Mouse (Mus musculus) intestine, embryonic 14.5 days (tissue): ENCODE data around the gene Zp3. TPM values are rescaled to one million over a fixed set of nuclear protein-coding genes. Genes with fewer than 3 reads are reported as not detected.
A peak's percentile ranks its signal among the peaks of the same experiment; 100 is the strongest.

ENCODE experiments used
- ATAC-seq: fragments of 200-750 bp; cut with Nextera tagmentation; replicated peaks from 2 replicates; pipeline ENCODE4 v1.8.0; 2017; ENCODE audit warnings: low read depth, moderate number of reproducible peaks, moderate TSS enrichment, moderate library complexity; ENCODE audit not compliant: low FRiP score, low TSS enrichment
- DNase-seq: peaks from one replicate; pipeline ENCODE4 v3.0.0-alpha.2; 2018; ENCODE audit warnings: low spot score
- H3K27ac ChIP-seq: fragments of 300-500 bp; sonication (generic); 2 replicates; pipeline ENCODE4 v1.5.1; 2014; ENCODE audit warnings: low read depth, mild to moderate bottlenecking, control low read depth
- H3K27me3 ChIP-seq: fragments of 300-500 bp; sonication (generic); replicated peaks from 2 replicates; pipeline ENCODE4 v1.6.1; 2014; ENCODE audit warnings: low read length, control low read depth; ENCODE audit not compliant: control insufficient read depth, insufficient read depth
- H3K36me3 ChIP-seq: fragments of 300-500 bp; sonication (generic); 2 replicates; pipeline ENCODE4 v1.6.1; 2014; ENCODE audit warnings: low read length, control low read depth; ENCODE audit not compliant: control insufficient read depth, insufficient read depth
- H3K4me1 ChIP-seq: fragments of 300-500 bp; sonication (generic); replicated peaks from 2 replicates; pipeline ENCODE4 v1.6.1; 2014; ENCODE audit warnings: low read length, control low read depth, mixed read lengths; ENCODE audit not compliant: control insufficient read depth, insufficient read depth
- H3K4me2 ChIP-seq: fragments of 300-500 bp; sonication (generic); 2 replicates; pipeline ENCODE4 v1.6.1; 2014; ENCODE audit warnings: low read length
- H3K4me3 ChIP-seq: fragments of 300-500 bp; sonication (generic); 2 replicates; pipeline ENCODE4 v1.5.1; 2014; ENCODE audit warnings: low read depth, low read length, control low read depth, mixed read lengths
- H3K9ac ChIP-seq: fragments of 300-500 bp; sonication (generic); 2 replicates; pipeline ENCODE4 v1.6.1; 2014; ENCODE audit warnings: mild to moderate bottlenecking, low read length
- H3K9me3 ChIP-seq: fragments of 300-500 bp; sonication (generic); 2 replicates; pipeline ENCODE4 v1.6.1; 2016; ENCODE audit warnings: low read length, control low read depth; ENCODE audit not compliant: control insufficient read depth
- WGBS: fragments of 180-500 bp; shearing (Covaris S2); extraction: QIAGEN DNeasy Blood & Tissue Kit; methylation state at CpG from one replicate; pipeline ENCODE4 v1.1.7; 2014; 5-methylcytosine and 5-hydroxymethylcytosine counted together
- polyA plus RNA-seq: library from polyadenylated mRNA; unstranded; fragments of >200 nt; fragmentation: Nextera tagmentation; extraction: Ambion mirVana; gene quantifications from 2 replicates; pipeline ENCODE4 v1.2.1, GENCODE M21; 2014

Zp3 gene
- polyA plus RNA-seq: not detected in 2 replicates

DNA sequence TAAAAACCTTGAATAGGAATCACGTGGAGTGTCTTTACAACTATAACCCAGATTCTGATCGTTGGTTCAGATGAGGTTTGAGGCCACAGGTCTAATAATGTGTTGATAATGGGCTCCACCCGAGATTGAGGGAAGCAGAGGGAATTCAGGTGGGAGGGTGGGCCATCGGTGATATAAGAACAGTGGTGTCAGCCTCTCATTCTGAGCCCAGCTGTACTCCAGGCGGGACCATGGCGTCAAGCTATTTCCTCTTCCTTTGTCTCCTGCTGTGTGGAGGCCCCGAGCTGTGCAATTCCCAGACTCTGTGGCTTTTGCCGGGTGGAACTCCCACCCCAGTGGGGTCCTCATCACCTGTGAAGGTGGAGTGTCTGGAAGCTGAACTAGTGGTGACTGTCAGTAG is at the start of gene Zp3:
TSS of gene Zp3 (plus strand) at position 196 of the 400 bp plus-strand sequence.
- Histone ChIP-seq H3K27me3 (no peaks in the 10 kb centered on the region), H3K36me3 (no peaks in the 10 kb centered on the region), H3K4me2 (no peak within 1 kb of the TSS), H3K4me1 (no peaks in the 10 kb centered on the region), H3K27ac (no peak within 1 kb of the TSS), H3K9me3 (no peaks in the 10 kb centered on the region), H3K4me3 (no peak within 1 kb of the TSS), H3K9ac (no peak within 1 kb of the TSS)
- ATAC-seq (no peak), DNase-seq (no peak)
- 78% methylated on average over 8 of the region's 8 CpGs for WGBS

DNA sequence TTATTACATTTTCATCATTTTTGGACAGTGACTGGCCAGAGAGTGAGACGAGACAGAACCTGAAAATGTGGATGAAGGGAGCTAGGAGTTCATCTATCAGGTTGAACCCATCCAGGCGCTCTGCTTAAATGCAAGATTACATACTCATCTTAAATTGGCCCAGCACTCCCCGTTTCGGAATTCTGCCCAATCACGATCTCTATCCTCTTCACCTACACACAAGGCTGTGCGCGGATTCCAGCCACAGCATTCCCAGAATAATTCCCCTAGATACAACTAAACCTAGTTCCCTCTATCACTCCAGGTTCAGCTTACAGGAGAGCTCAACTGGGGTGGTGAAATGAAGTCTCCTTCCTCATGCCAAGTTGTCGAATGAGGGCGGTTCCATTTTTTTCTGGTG is 48.4 kb upstream of the Zp3 start:
- H3K27me3 ChIP-seq: no peaks in the 10 kb centered on the region
- DNase-seq (no peak), ATAC-seq (no peak)
- peaks cover 7% of the 10 kb centered on the region; the same call in 1 of the 2 replicates for H3K4me1 ChIP-seq
- WGBS: 87% methylated on average over 9 of the region's 9 CpGs
- H3K9me3 ChIP-seq: no peaks in the 10 kb centered on the region
- H3K27ac ChIP-seq: no peak overlapping the region
- H3K9ac ChIP-seq: no peak overlapping the region
- H3K36me3 ChIP-seq: peaks cover 49% of the 10 kb centered on the region
- H3K4me3 ChIP-seq: no peak overlapping the region
- no peak overlapping the region for H3K4me2 ChIP-seq

GRCm38 (mm10) chr5:135932359-135932758 is 47.5 kb upstream of the Zp3 start:
- peaks cover 44% of the 10 kb centered on the region for H3K36me3 ChIP-seq

DNA sequence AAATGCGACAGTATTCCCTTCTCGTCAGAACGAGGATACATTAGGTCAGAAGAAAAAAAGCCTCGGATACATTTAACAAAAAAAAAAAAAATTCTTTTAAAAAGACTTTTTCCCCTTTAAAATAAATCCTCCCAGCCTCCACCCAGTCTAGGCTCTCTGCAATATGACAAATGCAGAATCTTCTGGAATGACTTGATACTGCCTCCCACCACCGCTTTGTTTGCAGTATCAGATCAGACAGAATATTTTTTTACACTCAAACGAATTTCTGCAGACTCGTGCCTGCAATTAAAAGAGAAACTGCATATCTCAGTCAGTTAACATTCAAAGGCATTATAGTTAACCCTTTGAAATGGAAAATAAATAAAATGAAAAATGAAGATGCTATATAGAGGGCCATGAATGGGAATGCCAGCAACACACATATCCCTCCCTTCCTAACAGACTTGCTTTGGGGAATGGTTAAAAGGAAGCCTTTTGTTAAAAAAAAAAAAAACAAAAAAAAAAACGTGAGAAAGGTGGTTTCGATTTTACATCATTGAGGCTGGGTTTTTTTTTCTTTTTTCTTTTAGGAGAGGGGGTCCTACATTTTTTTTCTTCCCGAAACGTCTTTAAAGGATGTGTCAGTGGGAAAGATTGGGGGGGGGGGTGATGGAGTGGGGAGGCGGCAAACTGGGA is 46.5 kb upstream of the Zp3 start:
- H3K4me3 ChIP-seq: peak overlapping the region; percentile 75
- no peaks in the 10 kb centered on the region for H3K27me3 ChIP-seq

More at GRCm38 (mm10) chr5:135932359-135932758, 47.5 kb upstream of the Zp3 start:
- Histone ChIP-seq H3K4me3 (no peak overlapping the region), H3K27ac (no peak overlapping the region), H3K9me3 (no peaks in the 10 kb centered on the region), H3K4me1 (peaks cover 7% of the 10 kb centered on the region; the same call in 1 of the 2 replicates), H3K9ac (no peak overlapping the region), H3K27me3 (no peaks in the 10 kb centered on the region), H3K4me2 (peak overlapping the region; percentile 54)
- ATAC-seq: no peak
- DNase-seq: no peak
- 84% methylated on average over 2 of the region's 2 CpGs for WGBS

GRCm38 (mm10) chr5:135933900-135934441 is 45.9 kb upstream of the Zp3 start:
- DNase-seq: no peak
- Histone ChIP-seq H3K9me3 (no peaks in the 10 kb centered on the region), H3K9ac (peak overlapping the region; percentile 77)

More for the DNA sequence above, 46.5 kb upstream of the Zp3 start:
- DNase-seq (no peak), ATAC-seq (no peak)
- Histone ChIP-seq H3K9ac (peak overlapping the region; percentile 77), H3K4me1 (peaks cover 7% of the 10 kb centered on the region; the same call in 1 of the 2 replicates), H3K4me2 (peak overlapping the region; percentile 54), H3K36me3 (peaks cover 37% of the 10 kb centered on the region), H3K27ac (peak overlapping the region; percentile 98), H3K9me3 (no peaks in the 10 kb centered on the region)
- WGBS: 7% methylated on average over 12 of the region's 12 CpGs

DNA sequence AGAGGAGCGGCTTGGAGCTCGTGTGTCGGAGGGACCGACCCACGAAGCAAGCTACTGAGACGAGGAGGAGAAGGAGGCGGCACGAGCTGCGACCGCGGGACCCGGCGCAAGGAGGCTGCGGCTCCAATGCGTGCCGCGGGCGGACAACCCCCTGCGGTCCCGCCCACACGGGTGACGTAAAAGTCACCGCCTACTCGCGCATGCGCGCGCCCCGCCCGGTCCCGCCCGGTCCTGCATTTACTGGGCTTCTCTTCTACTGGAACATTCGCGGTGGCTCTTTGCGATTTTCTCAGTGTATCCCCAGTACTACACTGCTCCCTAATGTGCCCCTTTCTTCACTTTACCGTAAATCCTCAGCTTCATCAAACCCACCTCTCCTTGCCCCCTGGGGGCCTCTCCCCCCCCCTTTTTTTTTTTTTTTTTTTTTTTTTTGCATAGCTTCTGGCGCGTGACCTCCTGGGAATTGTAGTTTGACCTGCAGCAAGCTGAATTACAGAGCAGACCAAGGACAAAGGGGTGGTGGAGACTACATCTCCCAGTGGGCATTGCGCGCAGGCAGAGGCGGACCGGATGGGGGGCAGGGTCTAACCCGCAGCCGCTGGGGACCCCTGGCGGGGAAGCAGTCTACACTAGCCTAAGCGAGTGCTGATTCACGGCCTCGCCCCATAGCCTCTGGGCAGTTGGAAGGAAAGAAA is 45.3 kb upstream of the Zp3 start, which contains the start of gene Ywhag:
TSS of gene Ywhag (minus strand) at position 136 of the 695 bp plus-strand sequence.
- H3K9ac ChIP-seq: peak within 1 kb of the TSS; percentile 77
- H3K27me3 ChIP-seq: no peaks in the 10 kb centered on the region
- H3K9me3 ChIP-seq: no peaks in the 10 kb centered on the region
- peak; percentile 99 for DNase-seq
- peaks cover 28% of the 10 kb centered on the region for H3K36me3 ChIP-seq
- ATAC-seq: peak; percentile 96
- peak within 1 kb of the TSS; percentile 98 for H3K27ac ChIP-seq
- under 1% methylated on average over 48 of the region's 48 CpGs for WGBS
- peak within 1 kb of the TSS; percentile 54 for H3K4me2 ChIP-seq
- peak within 1 kb of the TSS; percentile 75 for H3K4me3 ChIP-seq
- H3K4me1 ChIP-seq: peaks cover 7% of the 10 kb centered on the region; the same call in 1 of the 2 replicates

More at GRCm38 (mm10) chr5:135933900-135934441, 45.9 kb upstream of the Zp3 start:
- Histone ChIP-seq H3K4me2 (peak overlapping the region; percentile 54), H3K27me3 (no peaks in the 10 kb centered on the region), H3K4me3 (peak overlapping the region; percentile 75), H3K27ac (peak overlapping the region; percentile 98), H3K36me3 (peaks cover 35% of the 10 kb centered on the region), H3K4me1 (peaks cover 7% of the 10 kb centered on the region; the same call in 1 of the 2 replicates)
- ATAC-seq: peak; percentile 75
- under 1% methylated on average over 33 of the region's 35 CpGs for WGBS

DNA sequence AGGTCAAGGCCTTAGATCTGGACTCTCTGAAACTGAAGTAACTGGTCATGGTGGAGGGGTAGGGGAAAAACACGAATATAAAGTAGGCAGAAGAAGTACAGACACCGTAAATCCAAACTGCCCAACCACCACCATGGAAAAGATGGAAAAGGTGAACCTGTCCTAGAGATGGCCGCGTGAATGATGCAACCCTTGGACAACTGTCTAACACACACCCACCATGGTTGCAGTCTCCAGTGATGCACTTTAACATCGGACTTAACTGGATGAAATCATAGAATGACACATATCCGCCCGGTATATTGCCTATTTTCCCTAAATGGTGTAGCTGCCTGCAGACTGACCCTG is 44.7 kb upstream of the Zp3 start:
- peaks cover 7% of the 10 kb centered on the region; the same call in 1 of the 2 replicates for H3K4me1 ChIP-seq
- peaks cover 23% of the 10 kb centered on the region for H3K36me3 ChIP-seq
- peak overlapping the region; percentile 77; the same call in 1 of the 2 replicates for H3K9ac ChIP-seq
- peak; percentile 23 for ATAC-seq
- H3K4me2 ChIP-seq: peak overlapping the region; percentile 54
- no peaks in the 10 kb centered on the region for H3K9me3 ChIP-seq
- peak overlapping the region; percentile 75 for H3K4me3 ChIP-seq
- no peak for DNase-seq
- H3K27me3 ChIP-seq: no peaks in the 10 kb centered on the region
- peak overlapping the region; percentile 98; the same call in 1 of the 2 replicates for H3K27ac ChIP-seq
- 49% methylated on average over 7 of the region's 7 CpGs for WGBS

GRCm38 (mm10) chr5:135935641-135936190 is 44.2 kb upstream of the Zp3 start:
- 80% methylated on average over 6 of the region's 6 CpGs for WGBS
- H3K9ac ChIP-seq: no peak overlapping the region
- peaks cover 18% of the 10 kb centered on the region for H3K36me3 ChIP-seq
- DNase-seq (no peak), ATAC-seq (no peak)
- H3K4me1 ChIP-seq: peaks cover 7% of the 10 kb centered on the region; the same call in 1 of the 2 replicates
- no peaks in the 10 kb centered on the region for H3K9me3 ChIP-seq
- no peak overlapping the region for H3K4me2 ChIP-seq
- no peak overlapping the region for H3K4me3 ChIP-seq
- no peaks in the 10 kb centered on the region for H3K27me3 ChIP-seq
- peak overlapping the region; percentile 98; the same call in 1 of the 2 replicates for H3K27ac ChIP-seq
